Mouse (Mus musculus) cortical plate, adult 2 months (tissue): ENCODE results near the gene Fam160b1. TPM values are rescaled to one million over a fixed set of nuclear protein-coding genes. Genes with fewer than 3 reads are reported as not detected.
A peak's percentile ranks its signal among the peaks of the same experiment; 100 is the strongest.

Experiments
- H3K27ac ChIP-seq: fragments of 200-500 bp; 2 replicates; pipeline ENCODE4 v1.5.1; 2012; ENCODE audit warnings: low read length, control low read depth, inconsistent platforms; ENCODE audit not compliant: insufficient read depth
- H3K4me1 ChIP-seq: fragments of 200-500 bp; 2 replicates; pipeline ENCODE4 v1.6.1; 2011; ENCODE audit warnings: low read length; ENCODE audit not compliant: control insufficient read depth, insufficient read depth
- H3K4me3 ChIP-seq: fragments of 200-500 bp; 2 replicates; pipeline ENCODE4 v1.5.1; 2011; ENCODE audit warnings: mild to moderate bottlenecking, low read length, control low read depth; ENCODE audit not compliant: insufficient read depth
- CTCF ChIP-seq: fragments of 200-500 bp; IDR thresholded peaks from 2 replicates; pipeline ENCODE4 v1.5.1; 2011; ENCODE audit warnings: mild to moderate bottlenecking, control low read depth, low read length; ENCODE audit not compliant: insufficient read depth; ENCODE audit errors: extremely low read depth
- POLR2A ChIP-seq: fragments of 200-500 bp; IDR thresholded peaks from 2 replicates; pipeline ENCODE4 v1.6.1; 2011; ENCODE audit warnings: mild to moderate bottlenecking, low read length, control low read depth; ENCODE audit not compliant: insufficient read depth; ENCODE audit errors: extremely low read depth
- polyA plus RNA-seq: library from polyadenylated mRNA; depleted of rRNA; stranded (reverse); fragments of >200 nt; gene quantifications from 2 replicates; pipeline ENCODE4 v1.2.3, GENCODE M21; 2012; rRNA removed

Gene Fam160b1
- polyA plus RNA-seq = 16.8 and 16.9 TPM in 2 replicates

DNA sequence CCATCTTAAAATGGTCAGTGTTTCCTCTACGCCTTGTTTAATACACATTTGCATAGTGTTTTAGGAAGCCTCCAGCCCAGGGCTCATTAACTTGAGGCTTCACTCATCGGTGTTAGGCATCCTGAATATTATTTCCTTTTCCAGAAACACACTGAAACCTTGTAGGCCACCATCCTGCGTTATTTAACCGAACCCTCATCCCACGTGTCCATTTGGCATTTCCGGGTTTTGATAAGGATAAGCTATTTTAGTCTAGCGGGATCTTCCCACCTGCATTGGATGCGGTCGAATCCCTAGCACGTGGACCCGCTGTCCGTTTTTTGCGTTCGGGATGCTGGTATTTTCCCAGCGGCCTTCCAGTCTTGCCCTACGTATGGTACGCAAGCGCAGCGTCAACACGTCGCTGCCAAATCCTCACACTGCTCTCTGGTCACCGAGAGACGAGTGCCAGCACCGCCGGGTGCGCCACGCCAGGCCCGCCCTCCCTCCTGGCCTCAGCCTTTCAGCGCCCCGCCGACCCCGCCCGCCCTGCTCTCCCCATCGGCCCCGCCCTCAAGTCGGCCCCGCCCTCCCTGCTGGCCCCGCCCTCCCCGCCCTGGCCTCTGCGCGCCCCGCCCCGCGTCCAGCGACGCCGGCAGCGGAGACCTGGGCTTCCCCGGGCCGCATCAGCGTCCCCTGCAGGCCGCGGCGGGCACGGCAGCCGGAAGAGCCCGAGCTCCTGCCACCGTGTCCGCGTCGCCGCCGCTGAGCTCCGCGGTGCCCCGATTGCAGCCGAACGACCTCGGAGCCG is at the start of gene Fam160b1:
Gene Fam160b1 (plus strand): TSS at position 340 of the 790 bp plus-strand sequence.
- Histone ChIP-seq H3K27ac (peak within 1 kb of the TSS; percentile 89), H3K4me3 (peak within 1 kb of the TSS; percentile 89), H3K4me1 (peaks cover 7% of the 10 kb centered on the region; the same call in 1 of the 2 replicates)
- TF ChIP-seq CTCF = peak; percentile 28; the same call in 1 of the 2 replicates
- peak; percentile 51; the same call in 1 of the 2 replicates for TF ChIP-seq POLR2A

DNA sequence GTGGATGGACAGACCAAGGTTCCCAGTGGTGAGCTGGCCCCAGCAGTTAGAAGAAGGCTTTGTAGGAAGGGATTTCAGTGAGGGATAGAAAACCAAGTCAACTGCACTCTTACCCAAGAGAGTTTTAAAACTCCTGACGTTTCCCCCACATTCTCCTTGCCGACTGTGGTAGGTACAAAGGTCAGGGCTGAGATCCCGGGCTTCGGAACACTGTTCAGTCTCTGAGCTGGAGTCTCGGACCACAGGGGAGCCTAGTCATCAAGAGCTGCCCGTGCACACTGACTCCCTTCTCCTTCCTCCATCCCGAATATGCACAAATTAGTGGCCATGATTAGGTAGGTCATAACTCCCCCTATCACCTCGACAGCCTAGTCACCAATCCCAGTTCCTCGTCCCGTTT is 47.3 kb upstream of the Fam160b1 start:
- H3K4me1 ChIP-seq = peaks cover 4% of the 10 kb centered on the region; the same call in 1 of the 2 replicates
- no peak overlapping the region for H3K27ac ChIP-seq
- H3K4me3 ChIP-seq = peak overlapping the region; percentile 94
- TF ChIP-seq POLR2A = no peak
- no peak for TF ChIP-seq CTCF

DNA sequence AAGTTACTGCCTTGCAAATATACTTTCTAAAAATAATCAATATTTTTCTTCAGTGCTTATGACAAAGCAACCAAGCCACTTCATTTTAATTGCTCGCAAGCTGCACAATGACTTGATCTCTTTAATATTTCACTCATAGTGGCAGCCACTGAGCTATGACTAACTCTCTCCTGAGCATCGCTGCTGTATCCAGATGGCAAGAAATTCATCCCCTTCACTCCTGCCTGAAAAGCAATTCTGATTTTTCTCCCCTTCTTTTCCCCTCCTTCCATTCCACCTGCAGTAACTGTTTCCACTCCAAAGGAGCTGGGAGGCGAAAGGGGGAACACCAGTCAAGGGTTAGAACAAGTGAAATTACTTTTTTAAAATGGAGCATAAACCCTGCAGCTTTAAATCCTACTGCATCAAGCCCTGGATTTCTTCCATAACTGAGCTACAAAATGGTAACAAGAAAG is 46.6 kb upstream of the Fam160b1 start:
- peaks cover 4% of the 10 kb centered on the region; the same call in 1 of the 2 replicates for H3K4me1 ChIP-seq
- no peak for TF ChIP-seq CTCF
- TF ChIP-seq POLR2A = no peak
- H3K27ac ChIP-seq = peak overlapping the region; percentile 97; the same call in 1 of the 2 replicates
- H3K4me3 ChIP-seq = peak overlapping the region; percentile 94

DNA sequence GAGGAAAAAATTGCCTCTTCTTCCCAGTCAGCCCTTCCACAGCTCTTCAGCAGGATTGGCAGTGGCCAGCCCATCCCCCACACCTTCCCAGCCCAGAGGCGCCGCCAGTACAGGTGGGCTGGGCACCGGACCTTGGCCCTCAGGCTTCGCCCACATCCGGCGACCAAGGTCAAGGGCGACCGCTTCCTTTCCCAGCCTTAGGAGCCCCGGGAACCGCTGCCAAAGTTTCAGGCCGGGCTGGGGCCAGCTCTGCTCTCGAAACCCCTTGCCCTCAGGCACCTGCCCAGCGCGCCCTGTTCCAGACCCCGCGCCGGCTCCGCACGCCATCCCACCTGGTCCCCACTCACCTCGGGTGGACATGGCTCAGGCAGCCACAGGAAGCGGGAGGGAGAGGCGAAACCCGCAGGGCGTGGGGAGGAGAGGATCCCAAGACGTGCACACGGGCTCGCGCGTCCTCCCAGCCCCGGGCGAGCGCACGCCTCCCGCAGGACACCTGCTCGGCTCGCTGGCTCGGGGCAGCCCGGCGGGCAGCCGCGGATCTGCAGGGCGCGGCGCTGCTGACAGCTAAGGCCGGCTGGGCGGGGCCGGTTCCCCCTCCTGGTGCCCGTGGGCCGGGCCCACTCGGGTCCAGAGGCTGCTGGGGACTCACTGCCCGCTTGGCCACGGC is 46.0 kb upstream of the Fam160b1 start, which contains the start of gene Ablim1:
Gene Ablim1 (minus strand): TSS at position 574 of the 667 bp plus-strand sequence.
- H3K4me3 ChIP-seq = peak within 1 kb of the TSS; percentile 94
- peak within 1 kb of the TSS; percentile 97 for H3K27ac ChIP-seq
- H3K4me1 ChIP-seq = peaks cover 4% of the 10 kb centered on the region; the same call in 1 of the 2 replicates
- no peak for TF ChIP-seq CTCF
- TF ChIP-seq POLR2A = peak; percentile 36; the same call in 1 of the 2 replicates

DNA sequence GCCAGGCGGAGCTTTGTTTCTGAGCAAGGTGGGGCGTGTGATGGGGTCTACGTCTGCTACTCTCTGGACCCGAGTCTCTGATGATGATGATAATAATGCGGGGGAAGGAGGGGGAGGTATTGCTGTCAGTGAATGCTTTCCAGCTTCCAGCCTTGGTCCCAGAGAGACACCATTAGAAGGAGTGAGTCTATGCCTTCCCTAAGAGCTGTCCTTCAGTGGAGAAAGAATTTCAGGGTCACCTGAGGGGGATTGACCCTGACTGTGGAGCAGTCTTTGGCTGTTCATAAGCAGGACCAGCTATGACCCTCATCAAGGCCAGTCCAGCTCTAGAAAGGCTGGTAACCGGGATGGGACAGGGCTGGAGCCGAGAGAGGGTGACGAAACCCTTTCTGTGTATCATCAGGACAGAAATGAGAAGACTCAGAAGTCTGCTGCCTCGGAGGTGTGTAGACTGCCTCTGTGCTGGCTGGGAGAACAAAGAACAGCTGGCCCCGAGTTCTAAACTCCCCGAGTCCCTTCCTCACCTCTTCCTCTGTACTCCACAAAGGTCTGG is 45.4 kb upstream of the Fam160b1 start:
- peak overlapping the region; percentile 97 for H3K27ac ChIP-seq
- no peak for TF ChIP-seq CTCF
- 0 out of 2 replicates have a peak, but pooled peaks have one; percentile 20 for TF ChIP-seq POLR2A
- H3K4me1 ChIP-seq = 0 out of 2 replicates have a peak, but pooled peaks cover 1% of the 10 kb centered on the region
- peak overlapping the region; percentile 94 for H3K4me3 ChIP-seq

DNA sequence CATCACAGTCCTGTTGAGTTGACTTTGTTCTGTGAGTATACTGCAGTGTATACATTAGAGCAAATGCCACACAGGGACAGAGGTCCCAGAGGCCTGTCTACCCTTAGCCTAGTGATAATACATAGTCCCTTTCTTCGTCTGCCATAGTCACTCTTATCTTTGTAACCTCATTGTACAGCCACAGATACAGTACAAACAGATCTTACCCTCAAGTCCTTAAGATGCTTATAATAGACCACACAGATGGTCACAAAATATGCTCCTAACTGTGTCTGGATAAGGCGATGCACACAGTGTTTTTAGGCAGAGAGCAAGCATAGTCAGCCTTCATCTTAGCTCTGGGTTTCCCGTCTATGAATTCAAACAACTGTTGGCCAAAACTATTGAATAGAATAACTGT is 43.9 kb upstream of the Fam160b1 start:
- TF ChIP-seq POLR2A (no peak), CTCF (no peak)
- no peak overlapping the region for H3K27ac ChIP-seq
- no peak overlapping the region for H3K4me3 ChIP-seq
- H3K4me1 ChIP-seq = no peaks in the 10 kb centered on the region

DNA sequence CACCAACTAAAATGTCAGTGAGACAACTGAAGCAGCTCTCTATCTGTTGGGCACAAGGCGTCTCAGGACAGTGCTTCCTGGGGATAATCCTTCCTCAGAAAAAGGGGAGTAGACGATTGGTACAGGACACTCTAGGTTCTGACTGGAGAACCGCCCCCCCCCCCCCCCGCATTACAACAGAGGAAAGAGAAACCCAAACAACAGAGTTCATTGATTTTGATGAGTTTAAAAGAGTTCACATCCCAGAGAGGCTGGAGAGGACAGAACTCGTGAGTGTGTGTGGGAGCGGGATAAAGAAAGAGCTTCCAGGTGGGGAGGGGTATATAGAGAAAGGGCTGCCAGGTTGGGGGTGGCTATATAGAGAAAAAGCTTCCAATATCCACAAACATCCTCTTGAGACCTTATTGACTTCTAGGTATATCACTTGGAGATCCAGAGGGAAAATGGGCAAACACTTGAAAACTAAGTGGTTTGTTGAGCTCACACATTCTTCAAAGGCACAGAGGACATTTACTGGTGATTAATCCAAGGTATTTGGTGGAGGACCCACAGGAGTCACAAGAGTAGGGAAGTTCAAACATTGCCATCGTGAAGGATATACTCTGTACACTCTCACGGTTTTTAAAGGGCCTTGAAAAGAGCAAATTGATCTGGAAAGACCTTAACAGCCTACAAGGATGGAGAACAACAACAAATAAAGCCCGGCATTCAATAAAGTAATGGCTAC is 39.7 kb upstream of the Fam160b1 start:
- Histone ChIP-seq H3K4me3 (no peak overlapping the region), H3K4me1 (peaks cover 1% of the 10 kb centered on the region; the same call in 1 of the 2 replicates), H3K27ac (no peak overlapping the region)
- TF ChIP-seq CTCF (no peak), POLR2A (no peak)

DNA sequence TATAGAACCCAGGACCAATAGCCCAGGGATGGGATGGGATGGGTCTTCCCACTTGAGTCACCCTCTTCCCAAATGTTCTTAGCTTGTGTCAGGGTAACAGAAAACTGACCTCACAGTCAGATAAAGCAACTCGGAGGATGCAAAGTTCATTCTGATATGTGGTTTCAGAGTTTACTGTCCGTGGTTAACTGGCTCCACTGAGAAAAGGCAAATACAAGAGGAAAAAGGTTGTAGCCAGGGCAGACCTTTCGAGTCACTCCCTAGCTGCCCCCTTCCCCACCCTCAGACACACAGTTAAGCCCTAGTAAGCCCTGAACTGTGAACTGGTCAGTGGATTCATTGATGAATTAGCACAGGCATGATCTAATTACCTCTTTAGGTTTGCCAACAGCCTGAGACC is 38.6 kb upstream of the Fam160b1 start:
- TF ChIP-seq POLR2A (no peak), CTCF (no peak)
- Histone ChIP-seq H3K4me1 (peaks cover 1% of the 10 kb centered on the region; the same call in 1 of the 2 replicates), H3K4me3 (no peak overlapping the region), H3K27ac (no peak overlapping the region)
